Mouse (Mus musculus) heart, postnatal 4 days (tissue): ENCODE measurements around the gene Sbf2. TPM values are rescaled to one million over a fixed set of nuclear protein-coding genes. Genes with fewer than 3 reads are reported as not detected.

Experiments used
- DNase-seq: peaks from one replicate; pipeline ENCODE4 v3.0.0; 2021
- total RNA-seq, 2 experiments: library from RNA; stranded (reverse); gene quantifications; 2 replicates each; pipeline ENCODE4 v1.2.3; 2021

The Sbf2 gene
- total RNA-seq, 2 experiments from 2014 or later, result 68.4 to 70.1 TPM

DNA sequence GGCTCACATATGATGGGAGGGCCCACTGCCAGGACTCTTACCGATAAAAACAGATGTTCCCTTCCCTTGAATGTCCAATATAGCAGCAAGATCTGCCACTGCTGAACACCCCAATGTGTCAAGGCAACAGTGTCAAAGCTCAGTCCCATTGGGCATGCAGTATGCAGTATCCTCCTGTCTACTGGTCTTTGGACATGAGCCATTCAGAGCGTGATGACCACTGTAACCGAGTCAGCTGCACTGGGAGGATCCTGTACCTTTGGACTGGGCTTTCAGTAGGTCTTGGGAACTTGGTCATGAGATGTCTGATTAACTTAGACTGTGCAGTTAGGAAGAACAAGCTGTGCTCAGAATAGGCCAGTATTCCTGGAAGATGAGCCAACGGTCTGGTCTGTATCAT is 309.2 kb downstream of the Sbf2 start:
- no peak for DNase-seq

DNA sequence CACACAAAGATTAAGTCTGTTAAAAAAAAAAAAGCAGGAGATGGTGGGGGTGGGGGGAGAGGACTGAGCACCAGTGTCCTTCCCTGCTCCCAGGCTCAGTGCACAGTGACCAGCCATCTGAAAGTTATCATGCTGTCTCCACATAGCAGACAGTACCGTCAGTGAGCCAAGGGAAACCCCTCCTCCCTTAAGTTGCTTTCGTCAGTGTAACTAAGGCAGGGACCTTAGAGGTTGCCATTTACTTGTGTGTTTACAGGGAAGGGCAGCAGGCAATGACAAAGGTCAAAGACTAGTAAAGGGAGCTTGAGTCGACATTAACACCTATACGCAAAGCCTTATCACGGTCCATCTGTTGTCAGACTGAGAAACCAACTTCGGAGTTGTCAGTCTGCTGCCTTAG is 311.8 kb downstream of the Sbf2 start:
- DNase-seq, result no peak

DNA sequence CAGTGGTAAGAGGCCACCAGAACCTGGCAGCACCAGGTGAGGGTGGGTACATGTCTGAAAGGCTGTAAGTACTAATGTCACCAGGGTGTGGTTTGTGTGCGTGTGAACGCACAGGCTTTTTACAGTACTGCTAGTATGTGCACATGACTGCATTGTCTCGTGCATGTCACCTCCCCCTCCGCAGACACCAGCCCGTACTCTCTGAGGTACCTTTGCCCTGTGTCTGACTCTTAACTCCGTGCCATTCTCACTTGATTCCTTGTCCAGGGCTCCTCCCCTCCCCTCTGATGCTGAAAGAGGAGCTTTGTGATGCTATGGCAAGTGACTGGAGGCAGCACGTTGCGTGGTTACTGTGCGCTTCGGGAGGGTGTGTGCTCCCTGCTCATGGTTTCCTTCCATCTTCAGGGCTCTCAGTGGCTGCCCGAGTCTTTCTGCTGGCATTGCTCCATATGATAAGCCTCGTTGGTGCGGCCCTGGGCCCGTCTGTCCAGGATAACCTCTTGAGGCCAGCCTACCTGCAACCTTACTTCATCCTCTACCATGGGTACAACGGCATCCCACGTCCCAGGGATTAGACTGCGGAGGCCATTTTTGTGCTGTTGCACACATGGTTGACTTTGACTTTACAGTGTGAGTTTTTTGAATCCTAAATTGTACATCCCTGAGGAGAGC is 315.8 kb downstream of the Sbf2 start:
- no peak for DNase-seq

DNA sequence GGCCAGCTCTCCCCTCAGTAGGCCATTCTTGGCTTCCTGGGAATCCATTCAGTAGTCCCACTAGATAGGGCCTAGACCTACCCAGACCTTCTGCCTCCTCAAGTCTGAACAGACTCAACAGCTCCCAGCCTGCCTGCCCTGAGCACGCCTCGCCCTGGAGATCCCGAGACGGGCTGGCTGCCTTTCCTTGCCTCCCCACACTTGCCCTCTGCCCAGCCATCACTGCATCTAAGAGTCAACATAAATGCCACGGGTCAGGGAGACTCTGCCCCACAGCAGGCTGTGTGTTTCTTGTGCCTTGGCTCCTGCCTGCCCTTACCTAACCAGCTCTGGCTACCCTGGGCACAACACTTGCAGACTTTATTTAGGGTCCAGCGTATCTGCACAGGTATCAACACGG is 316.6 kb downstream of the Sbf2 start:
- DNase-seq, result no peak

DNA sequence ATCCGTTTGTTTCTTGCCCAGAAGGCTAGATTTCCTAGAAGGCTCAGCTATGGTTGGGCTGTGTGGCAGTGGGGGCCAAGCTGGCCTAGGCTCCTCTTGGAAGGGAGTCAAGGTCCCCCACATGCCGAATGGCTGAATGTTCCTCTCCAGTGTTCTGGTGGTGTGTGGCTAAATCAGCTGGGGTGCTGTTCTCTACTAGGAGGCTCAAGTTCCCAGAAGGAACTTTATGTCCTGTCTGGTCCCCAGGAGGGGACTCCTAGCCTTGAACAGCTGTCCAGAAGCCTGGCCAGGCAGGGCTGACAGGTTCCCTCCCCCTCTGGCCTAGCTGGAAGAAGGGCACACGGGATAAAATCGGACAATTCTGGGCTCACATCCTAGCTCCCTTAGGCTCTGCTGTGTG is 317.1 kb downstream of the Sbf2 start:
- DNase-seq, result no peak

DNA sequence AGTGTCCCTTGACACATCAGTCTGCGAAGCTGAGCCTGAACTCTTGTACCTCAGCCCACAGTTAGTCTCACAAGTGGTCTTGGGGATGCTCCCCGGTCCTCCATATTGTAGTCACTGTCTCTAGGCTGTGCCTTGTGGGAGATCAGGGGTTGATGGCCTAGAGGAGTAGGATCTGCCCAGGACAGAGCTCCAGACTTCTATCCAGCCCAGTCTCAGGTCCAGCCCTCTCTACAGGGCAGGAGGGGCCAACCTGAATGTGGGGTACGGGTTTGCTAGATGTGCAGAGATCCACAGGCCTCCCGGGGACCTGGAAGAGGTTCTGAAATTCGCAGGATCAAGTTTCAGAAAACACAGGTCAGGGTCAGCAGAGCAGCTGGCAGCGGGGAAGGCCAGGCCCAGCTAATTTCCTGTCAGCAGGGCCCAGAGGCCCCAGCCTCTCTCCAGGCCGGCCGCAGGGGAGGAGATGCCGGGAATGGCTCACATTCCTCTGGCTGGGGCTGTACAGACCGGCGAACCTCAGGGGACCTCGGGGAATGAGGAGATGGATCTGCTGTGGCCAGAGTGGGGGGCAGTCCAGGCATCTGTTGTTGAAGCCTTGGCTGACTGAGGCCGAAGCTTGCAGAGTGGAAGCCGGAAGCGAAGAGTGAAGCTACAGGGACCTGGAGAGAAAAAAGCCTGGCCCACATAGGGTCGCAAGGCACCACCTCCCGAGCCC is 317.7 kb downstream of the Sbf2 start:
- DNase-seq, result peak; percentile 89

DNA sequence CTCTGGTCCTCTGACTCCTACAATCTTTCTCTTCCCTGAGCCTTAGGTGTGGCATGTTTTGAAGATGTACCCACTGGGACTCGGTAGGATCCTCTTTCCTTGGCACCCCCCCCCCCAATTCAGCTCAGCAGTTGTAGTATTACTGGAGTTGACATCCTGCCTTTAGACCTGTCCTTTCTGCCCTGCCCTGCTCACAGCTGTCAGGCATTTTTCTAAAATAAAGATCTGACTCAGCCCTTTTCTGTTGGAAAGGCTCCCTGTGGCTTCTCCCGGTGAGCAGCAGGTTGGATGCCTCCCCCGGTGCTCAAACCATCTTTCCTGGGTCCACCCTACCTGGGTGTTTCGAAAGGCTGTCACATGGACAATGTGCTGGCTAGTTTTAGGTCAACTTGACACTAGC is 325.1 kb downstream of the Sbf2 start:
- DNase-seq, result no peak

DNA sequence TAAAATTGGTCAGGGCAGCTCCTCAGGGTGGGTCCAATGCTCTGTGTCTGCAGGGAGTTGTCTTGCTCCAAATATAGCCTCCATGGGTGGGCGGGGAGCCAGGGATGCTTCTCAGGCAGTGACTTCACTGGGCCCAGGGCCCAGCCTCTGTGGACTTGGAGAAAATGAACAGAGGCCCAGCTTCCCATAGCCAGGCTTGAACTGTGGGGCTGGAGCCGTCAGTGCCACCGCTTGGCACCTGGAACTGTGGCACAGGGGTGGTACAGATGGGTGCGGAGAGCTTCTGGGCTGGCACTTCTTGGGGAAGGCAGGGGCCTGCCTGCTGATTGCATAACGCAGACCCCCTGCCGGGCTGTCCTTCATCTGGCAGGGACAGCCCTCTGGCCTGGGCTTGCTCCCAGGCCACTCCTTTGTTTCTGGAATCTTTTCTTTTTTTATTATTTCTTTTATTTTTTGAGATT is 326.0 kb downstream of the Sbf2 start:
- DNase-seq, result peak; percentile 94

DNA sequence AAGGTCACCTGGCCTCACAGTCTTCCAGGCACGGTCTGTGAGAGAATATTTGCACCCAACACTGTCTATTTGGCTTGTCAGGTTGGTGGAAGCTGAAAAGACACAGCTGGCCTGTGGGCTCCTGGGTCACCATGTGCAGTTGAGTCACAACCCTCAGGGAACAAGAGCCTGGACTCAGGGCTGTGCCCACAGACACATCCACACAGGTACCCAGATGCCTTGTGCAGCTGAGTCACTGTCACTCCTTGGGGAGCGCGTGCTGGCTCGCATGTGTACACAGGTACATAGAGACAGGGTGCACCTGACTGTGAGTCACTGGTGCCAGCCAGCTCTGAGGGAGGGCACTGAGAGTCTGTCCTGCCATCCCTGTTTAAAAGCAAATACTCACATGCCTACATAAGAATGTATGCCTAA is 326.5 kb downstream of the Sbf2 start:
- DNase-seq, result no peak

DNA sequence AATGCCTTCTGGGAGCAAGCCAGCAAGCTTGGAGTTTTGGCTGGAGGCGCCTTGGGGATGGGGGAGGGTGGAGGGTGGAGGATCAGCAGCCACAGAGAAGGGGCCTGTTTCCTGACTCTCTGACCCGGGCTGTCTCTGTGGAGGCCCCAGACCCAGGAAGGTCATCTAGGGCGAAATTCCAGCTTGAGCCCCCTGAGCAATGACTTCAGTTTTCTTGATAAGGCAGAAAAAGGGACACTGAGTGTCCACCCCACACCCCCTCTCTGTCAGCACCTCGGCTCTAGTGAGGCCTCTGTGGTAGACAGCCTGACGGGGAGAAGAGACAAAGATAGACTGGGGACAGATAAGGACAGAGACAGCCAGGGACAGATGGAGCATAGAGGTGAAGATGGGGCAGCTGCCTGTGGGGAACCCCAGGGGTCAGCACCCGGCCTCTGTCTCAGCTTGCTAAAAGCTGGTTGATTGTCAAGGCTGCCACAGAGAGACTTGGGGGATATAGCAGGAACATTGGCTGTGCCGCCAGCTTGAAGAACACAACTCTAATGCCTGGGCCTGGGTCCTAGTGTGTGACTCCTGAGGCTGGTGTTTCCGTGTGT is 327.1 kb downstream of the Sbf2 start:
- peak; percentile 74 for DNase-seq

DNA sequence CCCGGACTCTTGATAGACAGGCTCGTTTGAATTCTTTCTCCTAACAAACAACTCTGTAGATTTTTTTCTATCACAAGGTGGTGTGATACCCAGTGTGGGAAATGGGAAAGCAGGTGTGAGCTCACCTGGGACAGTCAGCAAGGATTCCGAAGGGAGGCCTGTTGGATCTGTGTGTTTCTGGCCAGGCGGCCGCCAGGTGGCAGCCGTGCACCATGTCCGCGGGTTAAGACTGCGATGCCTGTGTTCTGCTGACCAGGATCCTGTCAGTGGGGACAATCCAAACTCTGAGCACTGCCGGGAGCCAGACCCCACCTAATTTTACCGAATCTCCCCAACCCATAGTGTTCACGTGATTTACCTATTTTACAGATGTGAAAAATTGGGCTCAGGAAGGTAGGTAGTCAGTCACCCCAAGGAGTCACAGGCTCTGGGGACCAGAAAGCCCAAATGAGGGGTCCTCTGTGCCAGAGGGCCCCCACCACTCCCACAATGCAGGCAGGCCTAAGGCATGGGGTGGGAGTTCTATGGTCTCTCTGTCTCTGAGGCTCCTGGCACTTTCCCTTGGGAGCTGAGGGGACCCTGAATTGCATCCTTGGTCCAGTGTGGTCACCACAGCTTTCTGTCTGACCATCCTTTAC is 327.8 kb downstream of the Sbf2 start:
- peak; percentile 90 for DNase-seq

DNA sequence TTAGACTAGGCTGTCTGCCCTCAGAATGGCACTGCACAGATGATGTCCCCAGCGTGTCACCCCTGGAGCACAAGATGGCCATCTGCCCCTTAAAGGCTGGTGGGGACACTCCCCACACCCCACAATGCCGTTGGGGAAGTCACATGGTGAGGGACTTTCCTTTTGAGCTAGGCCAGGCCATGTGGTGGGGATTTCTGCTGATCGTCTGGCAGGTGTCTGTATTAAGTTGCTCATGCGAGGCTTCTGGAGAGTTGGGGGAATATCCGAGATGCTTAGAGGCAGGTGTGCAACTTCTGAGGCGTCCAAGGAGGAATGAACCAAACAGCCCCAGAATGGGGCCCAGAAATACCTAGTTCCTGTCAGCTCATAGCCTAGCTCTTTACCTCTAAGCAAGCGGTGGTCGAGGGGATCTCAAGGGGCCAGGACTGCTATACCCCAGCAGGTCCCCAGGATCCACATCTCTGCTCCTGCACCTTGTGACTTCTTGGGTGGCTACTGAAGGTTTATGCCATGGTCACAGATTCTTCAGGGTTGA is 328.5 kb downstream of the Sbf2 start:
- DNase-seq, result no peak

DNA sequence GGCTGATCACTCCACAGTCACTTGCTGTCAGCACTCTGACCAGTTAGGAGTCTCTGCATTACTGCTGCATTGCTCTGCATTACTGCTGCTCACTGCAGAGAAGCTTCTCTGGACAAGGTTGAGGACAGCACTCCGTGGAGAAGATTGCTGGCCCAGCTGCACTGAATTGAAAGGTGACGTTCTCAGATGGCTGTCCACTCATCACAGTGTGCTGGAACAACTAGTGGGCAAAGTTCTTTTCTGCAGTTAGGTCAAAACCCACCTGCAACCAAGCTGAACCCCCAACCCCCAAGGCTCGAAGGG is 328.9 kb downstream of the Sbf2 start:
- no peak for DNase-seq

DNA sequence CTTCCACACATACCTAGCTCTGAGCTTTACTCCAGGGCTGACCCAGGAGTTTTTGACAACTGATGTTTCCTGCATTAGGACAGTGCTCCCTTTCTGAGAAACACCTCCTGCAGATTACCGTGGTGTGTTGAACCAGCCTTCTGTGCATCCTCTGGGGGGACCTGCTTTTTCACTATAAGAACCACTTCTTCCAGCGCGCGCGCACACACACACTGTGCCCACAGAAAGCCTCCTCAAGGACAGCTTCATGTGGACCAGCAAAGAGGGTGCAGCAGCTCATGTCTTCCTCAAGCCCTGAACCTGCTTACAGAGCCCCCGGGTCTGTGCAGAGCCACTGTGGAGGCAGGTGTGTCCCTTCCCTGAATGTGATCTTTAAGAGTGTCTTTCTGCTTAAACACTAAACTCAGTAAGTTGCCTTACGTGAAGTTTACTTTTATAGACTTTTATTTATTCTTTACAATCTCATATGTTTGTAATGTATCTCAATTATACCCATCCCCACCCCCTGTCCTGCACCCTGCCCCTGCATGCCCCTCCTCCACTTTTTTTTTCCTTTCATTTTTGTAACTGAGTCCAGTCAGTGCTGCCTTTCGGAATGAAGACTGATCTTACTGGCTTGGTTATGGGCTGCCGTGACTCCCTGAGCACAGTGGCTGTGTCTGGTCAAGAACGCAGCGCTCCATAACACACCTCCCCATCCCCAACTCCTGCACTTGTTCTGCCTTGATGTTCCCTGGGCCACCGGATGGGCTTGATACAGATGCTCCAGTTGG is 329.5 kb downstream of the Sbf2 start:
- DNase-seq, result no peak

DNA sequence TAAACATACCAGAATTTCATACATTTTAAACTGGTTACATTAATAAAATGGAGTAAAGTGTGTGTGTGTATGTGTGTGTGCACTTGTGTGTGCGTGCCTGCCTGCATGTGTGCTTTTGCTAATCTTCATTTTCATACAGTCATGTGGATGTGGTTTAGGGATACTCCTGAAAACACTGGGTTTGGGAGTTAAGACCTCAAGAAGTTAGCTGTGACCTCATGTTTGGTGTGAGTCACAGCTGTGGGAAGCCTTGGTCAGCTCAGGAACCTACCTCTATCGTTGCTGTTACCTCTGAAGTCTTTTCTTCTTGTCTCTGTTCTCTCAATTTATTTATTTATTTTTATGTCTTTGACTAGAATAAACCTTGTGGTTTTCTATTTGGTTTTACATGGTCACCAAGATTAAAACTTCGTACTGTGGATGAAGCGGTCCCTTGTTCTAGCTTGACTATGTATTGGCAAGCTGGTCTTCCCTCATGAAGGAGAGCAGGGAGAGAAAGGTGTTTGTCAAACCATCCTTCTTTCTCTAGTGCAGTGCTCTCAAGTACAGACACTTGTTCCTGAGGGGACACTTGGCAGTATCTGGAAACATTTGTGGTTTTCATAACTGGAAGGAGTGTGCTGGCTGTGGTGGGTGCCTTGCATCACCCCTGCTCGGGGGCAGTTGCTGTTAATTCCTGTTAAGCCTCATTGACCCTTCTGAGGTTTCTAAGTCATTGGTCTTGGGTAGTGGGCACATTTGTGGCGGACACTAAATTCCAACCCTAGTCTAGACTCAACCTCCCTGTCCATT is 331.0 kb downstream of the Sbf2 start:
- DNase-seq, result no peak

DNA sequence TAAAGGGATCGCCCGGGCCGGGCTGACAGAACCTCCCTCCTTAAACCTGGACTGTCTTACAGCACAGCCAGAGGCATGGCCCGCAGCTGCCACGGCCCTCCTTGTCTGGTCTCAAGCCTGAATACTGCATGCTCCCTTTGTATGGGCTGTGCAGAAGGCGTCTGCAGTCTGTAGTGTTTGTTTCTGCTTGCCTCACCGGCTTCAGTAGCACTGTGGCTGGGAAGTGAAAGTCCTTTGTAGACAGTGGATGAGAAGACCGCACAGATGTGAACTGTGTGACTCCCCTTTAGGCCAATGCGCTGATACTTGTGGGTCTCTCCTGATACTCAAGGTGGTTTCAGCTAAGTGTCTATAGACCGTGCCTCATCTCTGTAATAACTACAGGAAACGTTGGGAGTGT is 331.9 kb downstream of the Sbf2 start:
- DNase-seq, result no peak

DNA sequence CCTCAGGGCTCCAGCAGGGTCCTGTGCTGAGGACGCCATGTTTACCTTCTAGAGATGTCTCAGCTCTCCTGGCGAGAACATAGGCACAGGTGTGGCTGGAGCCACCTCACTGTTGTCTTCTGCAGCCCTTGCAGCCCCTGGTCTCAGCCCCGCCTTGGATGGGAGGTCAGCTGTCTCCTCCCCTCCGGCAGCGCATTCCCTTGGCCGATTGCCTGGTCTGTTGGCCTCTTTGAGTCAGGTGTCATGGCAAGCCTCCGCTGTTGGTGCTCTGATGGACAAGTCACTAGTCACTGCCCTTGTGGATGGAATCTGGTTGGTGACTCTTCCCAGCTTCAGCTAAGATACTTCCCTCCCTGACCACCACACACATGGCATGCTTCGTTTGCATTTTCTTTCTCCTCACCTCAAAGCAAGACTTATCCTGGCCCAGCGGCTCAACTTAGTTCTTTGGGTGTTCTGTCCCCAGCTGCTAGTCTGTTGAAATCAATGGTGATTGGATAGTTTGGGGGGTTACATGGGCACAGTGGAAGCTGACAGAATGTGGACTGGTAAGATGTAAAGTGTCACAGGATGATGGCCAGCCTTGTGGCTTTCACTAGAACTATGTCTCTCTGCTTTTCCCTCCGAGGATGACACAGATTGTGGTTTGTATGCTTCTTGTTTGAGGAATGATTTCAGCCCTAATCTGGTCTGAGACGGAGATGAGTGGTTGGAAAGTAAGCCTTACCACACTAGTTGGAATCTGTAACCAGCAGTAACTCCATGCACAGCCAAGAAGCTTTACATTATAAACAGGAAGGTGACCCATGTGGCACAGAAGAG is 333.1 kb downstream of the Sbf2 start:
- DNase-seq, result peak; percentile 41

DNA sequence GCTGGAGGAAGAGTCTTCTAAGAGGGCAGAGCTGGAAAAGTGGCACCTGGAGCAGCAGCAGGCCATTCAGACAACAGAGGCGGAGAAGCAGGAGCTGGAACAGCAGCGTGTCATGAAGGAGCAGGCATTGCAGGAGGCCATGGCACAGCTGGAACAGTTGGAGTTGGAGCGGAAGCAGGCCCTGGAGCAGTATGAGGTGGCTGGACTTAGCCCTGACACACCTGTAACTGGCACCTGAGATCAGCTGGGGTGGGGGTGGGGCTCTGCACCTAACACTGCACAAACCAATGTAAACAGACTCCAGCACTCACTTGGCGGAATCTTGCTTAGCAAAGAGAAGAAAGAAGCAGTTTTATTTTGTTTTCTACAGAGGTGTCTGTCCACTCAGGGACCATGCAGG is 335.5 kb downstream of the Sbf2 start:
- DNase-seq, result no peak

DNA sequence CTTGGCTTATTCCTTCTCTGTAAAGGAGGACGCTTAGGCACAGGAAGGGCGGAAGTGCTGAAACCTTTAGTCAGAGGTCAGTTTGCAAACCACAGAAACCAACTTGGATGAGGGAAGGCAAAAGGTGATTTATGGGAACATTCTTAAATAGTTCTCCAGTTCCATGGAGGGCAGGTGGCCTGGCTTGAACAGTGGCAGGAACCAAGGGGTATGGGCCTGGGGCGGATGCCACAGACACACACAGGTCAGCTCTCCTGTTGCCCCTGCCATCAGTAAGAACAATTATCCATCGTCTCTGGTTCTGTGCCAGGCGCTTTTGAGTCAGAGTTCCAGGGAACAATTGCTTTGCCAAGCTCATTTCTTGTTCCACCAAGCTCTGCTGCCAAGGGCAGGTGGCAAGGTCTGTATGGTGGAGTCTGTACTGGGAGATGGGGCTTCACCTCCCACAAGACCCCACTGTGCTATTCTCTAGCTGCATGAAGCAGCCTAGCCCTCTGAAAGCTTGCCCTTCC is 336.9 kb downstream of the Sbf2 start:
- no peak for DNase-seq

DNA sequence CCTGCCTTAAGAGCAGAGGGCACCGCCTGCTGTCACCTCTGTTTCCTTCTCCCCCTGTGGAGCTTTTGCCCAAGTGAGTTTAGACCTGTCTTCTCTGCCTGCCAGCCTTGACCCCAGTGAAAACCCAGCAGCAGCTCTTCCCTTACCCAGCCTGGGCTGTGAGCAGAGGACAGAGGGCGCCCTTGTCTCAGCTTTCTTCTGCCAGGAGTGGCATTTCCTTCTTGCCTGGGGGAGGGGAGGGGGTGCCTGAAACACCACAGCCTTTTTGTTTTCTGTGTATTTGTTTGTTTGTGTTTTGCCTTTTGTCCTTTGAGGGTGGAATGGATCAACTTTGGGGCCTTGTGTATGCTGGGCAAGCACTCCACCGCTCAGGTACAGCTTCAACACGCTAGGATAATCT is 342.3 kb downstream of the Sbf2 start:
- DNase-seq, result no peak

DNA sequence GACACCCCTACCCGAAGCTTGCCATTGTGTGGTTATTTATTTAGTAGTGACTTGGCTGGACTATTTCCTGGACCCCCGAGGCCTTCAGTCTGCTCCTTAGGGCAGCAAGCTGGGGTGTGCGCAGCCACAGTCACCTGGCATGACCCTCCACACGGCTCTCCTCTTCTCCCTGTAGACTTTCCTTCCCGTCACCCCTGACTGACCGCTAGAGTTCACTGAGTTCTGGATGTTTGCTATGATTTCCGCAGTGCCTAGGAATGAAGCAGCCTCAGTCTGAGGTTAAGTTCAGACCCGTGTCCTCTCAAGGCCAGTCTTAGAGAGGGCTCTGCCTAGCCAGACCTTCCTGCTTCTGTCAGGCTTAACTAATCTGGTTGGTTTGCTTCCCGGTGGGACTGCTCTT is 342.9 kb downstream of the Sbf2 start:
- DNase-seq, result no peak
